Mouse (Mus musculus): ENCODE measurements around the gene Slc36a1. TPM values are rescaled to one million over a fixed set of nuclear protein-coding genes. Genes with fewer than 3 reads are reported as not detected.

Gene Slc36a1
- polyA plus RNA-seq (2015; fragmentation: Nextera tagmentation; extraction: Ambion mirVana), result 1.1 and 2.8 TPM in 2 replicates

DNA sequence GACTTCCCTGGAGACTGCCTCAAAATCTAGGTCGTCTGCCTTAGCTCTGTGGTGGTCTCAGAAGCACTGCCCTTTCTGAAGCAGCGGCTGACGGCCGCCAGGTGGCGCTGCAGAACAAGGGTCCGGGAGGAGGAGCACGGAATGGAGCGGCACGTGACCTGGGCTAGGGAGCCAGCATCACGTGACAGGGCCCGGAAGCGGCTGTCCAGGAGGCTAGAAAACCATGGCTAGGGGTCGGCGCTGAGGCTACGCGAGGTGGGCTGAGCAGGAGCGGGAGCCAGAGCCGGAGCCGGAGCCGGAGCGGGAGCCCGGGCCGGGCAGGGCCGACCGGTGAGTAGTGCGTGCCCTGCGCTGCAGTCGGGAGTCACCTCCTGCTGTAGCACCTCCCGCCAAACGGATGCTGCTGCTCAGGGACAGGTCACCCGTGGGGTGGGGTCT is at the start of gene Slc36a1:
Gene Slc36a1, plus strand, starts transcription at position 192 of the 438 bp plus-strand sequence.
- WGBS, result under 1% methylated on average over 31 of the region's 31 CpGs
- H3K27ac ChIP-seq, result no peak within 1 kb of the TSS
- H3K36me3 ChIP-seq, result no peaks in the 10 kb centered on the region
- H3K4me3 ChIP-seq, result peak within 1 kb of the TSS; percentile 92
- H3K27me3 ChIP-seq, result 0 out of 2 replicates have a peak, but pooled peaks cover 2% of the 10 kb centered on the region
- H3K4me2 ChIP-seq, result peak within 1 kb of the TSS; percentile 95
- peak within 1 kb of the TSS; percentile 84 for H3K9ac ChIP-seq
- no peaks in the 10 kb centered on the region for H3K9me3 ChIP-seq (replicated peaks)
- H3K4me1 ChIP-seq (replicated peaks), result 0 out of 2 replicates have a peak, but pooled peaks cover 4% of the 10 kb centered on the region
- ATAC-seq (replicated peaks; ENCODE audit: insufficient number of reproducible peaks, insufficient read depth, low FRiP score, low read depth), result peak; percentile 86

DNA sequence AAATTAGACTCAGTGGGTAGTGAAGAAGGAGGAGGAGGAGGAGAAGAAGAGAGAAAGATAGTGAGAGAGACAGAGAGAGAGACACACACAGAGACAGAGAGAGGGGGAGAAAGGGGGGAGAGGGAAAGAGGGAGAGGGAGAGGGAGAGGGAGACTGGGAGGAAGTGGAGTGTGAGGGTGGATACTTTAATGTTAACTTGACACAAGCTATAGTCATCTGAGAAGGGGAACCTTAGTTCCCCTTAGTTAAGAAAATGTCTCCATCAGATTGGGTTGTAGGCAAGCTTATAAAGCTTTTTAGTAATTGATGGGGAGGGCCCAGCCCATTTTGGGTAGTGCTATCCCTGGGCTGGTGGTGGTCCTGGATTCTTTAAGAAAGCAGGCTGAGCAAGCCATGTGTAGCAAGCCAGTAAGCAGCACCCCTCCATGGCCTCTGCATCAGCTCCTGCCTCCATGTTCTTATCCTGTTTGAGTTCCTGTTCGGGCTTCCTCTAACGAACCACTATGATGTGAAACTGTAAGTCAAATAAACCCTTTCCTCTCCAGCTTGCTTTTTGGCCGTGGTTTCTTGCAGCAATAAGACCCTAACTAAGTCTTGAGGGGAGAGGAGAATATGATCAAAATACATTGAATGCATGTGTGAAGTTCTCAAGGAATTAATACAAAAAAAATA is 49.6 kb upstream of the Slc36a1 start:
- Histone ChIP-seq H3K4me1 (replicated peaks) (no peaks in the 10 kb centered on the region), H3K27ac (no peak overlapping the region), H3K4me2 (no peak overlapping the region), H3K9me3 (replicated peaks) (no peaks in the 10 kb centered on the region), H3K36me3 (no peaks in the 10 kb centered on the region), H3K9ac (no peak overlapping the region), H3K27me3 (no peaks in the 10 kb centered on the region), H3K4me3 (no peak overlapping the region)
- ATAC-seq (replicated peaks; ENCODE audit: insufficient number of reproducible peaks, insufficient read depth, low FRiP score, low read depth), result no peak
- WGBS, result 43% methylated on average over 3 of the region's 3 CpGs

DNA sequence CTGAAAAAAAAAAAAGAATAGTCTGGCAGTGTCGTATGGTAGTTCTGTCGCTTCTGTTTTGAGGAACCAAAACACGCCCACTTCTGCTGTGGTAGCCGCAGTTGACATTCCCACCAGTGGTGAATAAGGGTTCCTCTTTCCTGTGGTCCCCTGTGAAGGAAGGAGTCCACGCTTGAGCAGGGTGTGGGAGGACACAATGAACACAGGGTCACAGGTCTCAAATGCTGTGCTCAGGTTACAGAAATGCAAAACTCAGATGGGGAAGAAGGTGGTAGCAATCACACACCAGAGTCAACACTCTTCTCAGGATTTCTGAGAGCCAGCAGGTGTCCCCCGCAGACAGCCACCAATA is 49.1 kb upstream of the Slc36a1 start:
- no peak overlapping the region for H3K9ac ChIP-seq
- no peaks in the 10 kb centered on the region for H3K9me3 ChIP-seq (replicated peaks)
- no peaks in the 10 kb centered on the region for H3K36me3 ChIP-seq
- no peaks in the 10 kb centered on the region for H3K4me1 ChIP-seq (replicated peaks)
- no peak overlapping the region for H3K27ac ChIP-seq
- no peak overlapping the region for H3K4me2 ChIP-seq
- no peaks in the 10 kb centered on the region for H3K27me3 ChIP-seq
- WGBS, result 74% methylated on average over 6 of the region's 6 CpGs
- H3K4me3 ChIP-seq, result no peak overlapping the region
- no peak for ATAC-seq (replicated peaks; ENCODE audit: insufficient number of reproducible peaks, insufficient read depth, low FRiP score, low read depth)

DNA sequence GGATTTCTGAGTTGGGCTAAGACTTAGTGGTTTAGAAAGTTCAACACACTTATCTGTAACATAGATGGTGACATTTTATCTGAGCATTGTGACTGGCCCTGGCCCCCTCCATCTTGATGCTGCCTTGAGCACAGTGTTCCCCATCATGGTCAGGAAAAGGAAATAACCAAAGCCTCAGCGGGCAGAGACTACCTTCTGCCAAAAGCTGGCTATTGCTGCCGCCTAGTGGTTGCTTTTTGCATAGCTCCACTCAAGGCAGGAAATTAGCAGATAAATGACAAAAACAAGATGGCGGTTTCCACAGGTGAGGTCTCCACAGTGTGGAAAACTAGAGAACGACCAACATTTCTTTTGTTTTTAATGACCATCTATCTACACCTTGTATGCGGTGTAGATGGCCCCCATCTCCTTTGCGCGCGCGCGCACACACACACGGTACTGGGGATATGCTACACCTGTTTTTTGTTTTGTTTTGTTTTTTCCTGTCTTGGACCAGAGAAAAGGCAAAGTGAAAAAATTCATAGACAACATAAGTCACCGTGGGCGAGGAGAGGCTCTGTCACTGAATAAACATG is 45.3 kb upstream of the Slc36a1 start:
- H3K4me3 ChIP-seq, result no peak overlapping the region
- no peak for ATAC-seq (replicated peaks; ENCODE audit: insufficient number of reproducible peaks, insufficient read depth, low FRiP score, low read depth)
- no peaks in the 10 kb centered on the region for H3K36me3 ChIP-seq
- no peaks in the 10 kb centered on the region for H3K9me3 ChIP-seq (replicated peaks)
- 0 out of 2 replicates have a peak, but pooled peaks cover 7% of the 10 kb centered on the region for H3K4me1 ChIP-seq (replicated peaks)
- no peak overlapping the region for H3K9ac ChIP-seq
- no peak overlapping the region for H3K27ac ChIP-seq
- H3K27me3 ChIP-seq, result no peaks in the 10 kb centered on the region
- H3K4me2 ChIP-seq, result no peak overlapping the region
- 48% methylated on average over 13 of the region's 13 CpGs for WGBS

DNA sequence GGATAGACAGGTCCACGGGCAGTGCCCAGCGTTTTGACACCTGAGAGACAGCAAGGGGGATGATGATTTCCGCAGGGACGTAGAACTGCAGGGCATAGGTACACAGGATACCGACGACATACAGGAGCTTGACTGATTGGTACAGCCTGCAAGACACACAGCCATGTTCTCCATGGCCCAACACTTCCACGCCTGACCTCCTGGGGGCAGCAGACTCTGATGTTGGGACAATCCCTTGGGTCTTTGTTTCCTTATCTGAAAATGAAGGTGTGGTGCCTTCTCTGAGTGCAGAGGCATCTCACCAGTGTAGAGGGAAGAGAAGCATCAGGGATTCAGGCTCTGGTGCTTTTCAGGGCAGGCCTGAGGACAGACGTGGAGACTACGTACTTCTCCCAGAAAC is 41.5 kb upstream of the Slc36a1 start:
- 49% methylated on average over 9 of the region's 9 CpGs for WGBS
- H3K4me2 ChIP-seq, result no peak overlapping the region
- H3K27me3 ChIP-seq, result no peaks in the 10 kb centered on the region
- no peak overlapping the region for H3K9ac ChIP-seq
- no peak overlapping the region for H3K27ac ChIP-seq
- H3K9me3 ChIP-seq (replicated peaks), result no peaks in the 10 kb centered on the region
- H3K4me1 ChIP-seq (replicated peaks), result 0 out of 2 replicates have a peak, but pooled peaks cover 7% of the 10 kb centered on the region
- no peaks in the 10 kb centered on the region for H3K36me3 ChIP-seq
- no peak overlapping the region for H3K4me3 ChIP-seq
- no peak for ATAC-seq (replicated peaks; ENCODE audit: insufficient number of reproducible peaks, insufficient read depth, low FRiP score, low read depth)

DNA sequence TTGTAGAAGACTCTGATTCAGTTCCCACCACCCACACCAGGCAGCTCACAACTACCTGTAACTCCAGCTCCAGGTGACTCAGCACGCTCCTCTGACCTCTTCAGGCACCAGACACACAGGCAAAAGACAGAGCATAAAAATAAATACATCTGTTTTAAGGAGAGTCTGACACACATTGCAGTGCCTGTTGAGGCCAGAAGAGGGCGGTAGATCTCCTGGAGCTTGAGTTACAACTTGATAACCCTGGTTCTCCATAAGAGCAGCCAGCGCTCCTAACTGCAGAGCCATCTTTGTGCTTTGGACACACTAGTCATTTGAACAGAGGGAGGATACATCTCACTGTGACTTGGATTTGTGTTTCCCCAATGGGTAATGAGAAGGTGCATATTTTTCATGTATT is 39.4 kb upstream of the Slc36a1 start:
- Histone ChIP-seq H3K4me2 (no peak overlapping the region), H3K4me1 (replicated peaks) (0 out of 2 replicates have a peak, but pooled peaks cover 7% of the 10 kb centered on the region), H3K27me3 (no peaks in the 10 kb centered on the region), H3K9me3 (replicated peaks) (no peaks in the 10 kb centered on the region), H3K9ac (no peak overlapping the region), H3K36me3 (no peaks in the 10 kb centered on the region), H3K27ac (no peak overlapping the region), H3K4me3 (no peak overlapping the region)
- ATAC-seq (replicated peaks; ENCODE audit: insufficient number of reproducible peaks, insufficient read depth, low FRiP score, low read depth), result no peak
- 40% methylated on average over 3 of the region's 3 CpGs for WGBS

DNA sequence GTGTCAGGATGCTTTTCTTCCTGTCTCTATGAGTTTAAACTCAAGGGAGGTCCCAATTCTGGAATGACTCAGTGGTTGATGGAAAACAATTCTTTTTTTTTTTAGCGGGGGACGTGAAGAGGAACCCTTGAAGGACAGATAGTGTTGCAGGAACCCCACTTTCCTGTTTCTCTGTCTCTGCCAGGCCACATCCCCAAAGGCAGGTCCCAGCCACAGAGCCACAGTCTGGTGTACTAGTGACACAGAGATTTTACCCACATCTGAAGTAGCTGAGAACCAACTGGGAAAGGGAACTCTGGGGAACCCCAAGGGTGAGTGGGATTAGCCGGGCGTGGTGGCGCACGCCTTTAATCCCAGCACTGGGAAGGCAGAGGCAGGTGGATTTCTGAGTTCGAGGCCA is 38.4 kb upstream of the Slc36a1 start:
- Histone ChIP-seq H3K4me2 (no peak overlapping the region), H3K9me3 (replicated peaks) (no peaks in the 10 kb centered on the region), H3K9ac (no peak overlapping the region), H3K36me3 (no peaks in the 10 kb centered on the region), H3K27me3 (no peaks in the 10 kb centered on the region), H3K4me1 (replicated peaks) (0 out of 2 replicates have a peak, but pooled peaks cover 7% of the 10 kb centered on the region), H3K27ac (no peak overlapping the region), H3K4me3 (no peak overlapping the region)
- 86% methylated on average over 7 of the region's 7 CpGs for WGBS
- ATAC-seq (replicated peaks; ENCODE audit: insufficient number of reproducible peaks, insufficient read depth, low FRiP score, low read depth), result no peak

DNA sequence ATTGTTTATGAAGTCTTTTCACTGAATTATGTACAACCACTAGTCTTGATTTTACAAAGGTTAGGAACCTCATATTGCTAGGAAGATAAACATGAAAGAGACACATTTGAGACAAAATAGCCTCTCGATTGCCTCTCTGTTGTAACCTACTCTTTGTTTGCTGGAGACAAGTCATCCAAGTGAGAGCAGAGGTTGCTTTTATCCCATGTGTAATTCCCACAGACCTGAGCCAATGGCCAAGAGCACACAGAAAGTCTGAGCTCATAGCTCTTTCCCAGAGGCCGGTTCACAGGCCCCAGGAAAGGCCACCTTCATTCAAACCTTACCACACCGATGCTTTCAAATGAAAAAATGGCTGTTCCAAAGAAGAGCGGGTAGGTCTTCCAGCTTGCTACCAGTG is 35.6 kb upstream of the Slc36a1 start:
- H3K4me1 ChIP-seq (replicated peaks), result no peaks in the 10 kb centered on the region
- H3K27me3 ChIP-seq, result 0 out of 2 replicates have a peak, but pooled peaks cover 4% of the 10 kb centered on the region
- H3K36me3 ChIP-seq, result no peaks in the 10 kb centered on the region
- H3K9ac ChIP-seq, result no peak overlapping the region
- no peak for ATAC-seq (replicated peaks; ENCODE audit: insufficient number of reproducible peaks, insufficient read depth, low FRiP score, low read depth)
- H3K4me3 ChIP-seq, result no peak overlapping the region
- WGBS, result 79% methylated on average over 4 of the region's 4 CpGs
- no peak overlapping the region for H3K4me2 ChIP-seq
- H3K9me3 ChIP-seq (replicated peaks), result no peaks in the 10 kb centered on the region
- H3K27ac ChIP-seq, result no peak overlapping the region

DNA sequence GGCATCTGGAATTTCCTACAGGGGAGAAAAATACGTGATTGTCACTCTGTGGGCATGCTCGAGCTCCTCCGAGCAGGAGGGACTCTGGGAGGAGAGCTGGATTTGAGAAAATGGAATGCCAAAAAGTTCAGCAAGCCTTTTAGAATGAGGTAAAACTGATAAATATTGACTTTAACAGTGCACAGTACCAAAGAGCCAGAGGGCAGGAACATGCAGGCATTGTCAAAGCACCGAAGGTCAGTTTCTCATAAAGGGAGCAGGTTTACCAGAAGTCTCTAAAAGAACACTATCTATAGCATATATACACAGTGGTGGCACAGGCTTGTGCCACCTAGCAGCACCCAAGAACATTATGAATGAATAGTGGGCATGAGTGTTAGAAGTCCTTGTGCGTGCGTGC is 35.2 kb upstream of the Slc36a1 start:
- H3K4me1 ChIP-seq (replicated peaks), result no peaks in the 10 kb centered on the region
- H3K9me3 ChIP-seq (replicated peaks), result no peaks in the 10 kb centered on the region
- no peaks in the 10 kb centered on the region for H3K36me3 ChIP-seq
- H3K27ac ChIP-seq, result no peak overlapping the region
- H3K27me3 ChIP-seq, result 0 out of 2 replicates have a peak, but pooled peaks cover 4% of the 10 kb centered on the region
- no peak for ATAC-seq (replicated peaks; ENCODE audit: insufficient number of reproducible peaks, insufficient read depth, low FRiP score, low read depth)
- H3K9ac ChIP-seq, result no peak overlapping the region
- 84% methylated on average over 6 of the region's 6 CpGs for WGBS
- no peak overlapping the region for H3K4me3 ChIP-seq
- H3K4me2 ChIP-seq, result no peak overlapping the region

DNA sequence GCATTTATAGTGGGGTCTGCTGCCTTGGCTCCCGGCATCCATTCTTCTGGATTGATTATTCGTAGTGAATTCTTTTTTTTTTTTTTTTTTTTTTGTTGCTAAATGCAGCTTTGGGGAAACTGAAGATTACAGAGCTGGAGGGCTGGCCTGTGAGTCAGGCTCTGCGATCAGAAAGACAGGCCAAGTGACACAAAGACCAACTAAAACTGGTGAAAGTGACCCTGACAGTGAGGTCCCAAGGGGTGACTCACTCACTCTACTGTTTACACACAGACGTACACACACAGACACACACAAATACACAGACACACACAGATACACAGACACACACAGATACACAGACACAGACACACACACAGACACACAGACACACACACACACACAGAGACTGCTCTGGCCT is 33.6 kb upstream of the Slc36a1 start:
- no peak for ATAC-seq (replicated peaks; ENCODE audit: insufficient number of reproducible peaks, insufficient read depth, low FRiP score, low read depth)
- Histone ChIP-seq H3K27me3 (0 out of 2 replicates have a peak, but pooled peaks cover 4% of the 10 kb centered on the region), H3K36me3 (no peaks in the 10 kb centered on the region), H3K4me1 (replicated peaks) (no peaks in the 10 kb centered on the region), H3K9me3 (replicated peaks) (no peaks in the 10 kb centered on the region), H3K9ac (no peak overlapping the region), H3K4me3 (no peak overlapping the region), H3K4me2 (no peak overlapping the region), H3K27ac (no peak overlapping the region)
- WGBS, result 65% methylated on average over 4 of the region's 4 CpGs

DNA sequence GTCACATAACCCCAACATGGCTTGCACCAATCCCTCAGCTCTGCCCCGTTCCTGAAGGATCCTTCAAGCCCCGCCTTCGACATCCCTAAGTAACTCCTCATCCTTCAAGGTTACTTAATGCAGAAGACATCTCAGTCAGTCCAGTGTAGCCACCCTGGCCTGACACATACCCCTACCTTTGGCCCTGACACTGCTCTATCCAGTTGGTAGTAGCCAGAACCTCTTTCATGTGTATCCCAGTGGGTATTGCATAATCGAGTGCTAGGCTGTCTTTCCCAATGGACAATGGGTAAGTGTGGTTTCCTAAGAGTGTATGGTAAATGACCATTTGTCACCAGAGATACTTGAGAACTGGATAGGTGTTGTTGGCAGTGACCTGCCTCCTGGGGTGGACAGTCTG is 25.3 kb upstream of the Slc36a1 start:
- Histone ChIP-seq H3K36me3 (no peaks in the 10 kb centered on the region), H3K4me1 (replicated peaks) (peaks cover 3% of the 10 kb centered on the region; the same call in 1 of the 2 replicates), H3K4me2 (no peak overlapping the region), H3K4me3 (no peak overlapping the region), H3K27me3 (no peaks in the 10 kb centered on the region), H3K9me3 (replicated peaks) (no peaks in the 10 kb centered on the region), H3K9ac (no peak overlapping the region), H3K27ac (no peak overlapping the region)
- 79% methylated on average over 4 of the region's 4 CpGs for WGBS
- ATAC-seq (replicated peaks; ENCODE audit: insufficient number of reproducible peaks, insufficient read depth, low FRiP score, low read depth), result 0 out of 2 replicates have a peak, but pooled peaks have one; percentile 27

DNA sequence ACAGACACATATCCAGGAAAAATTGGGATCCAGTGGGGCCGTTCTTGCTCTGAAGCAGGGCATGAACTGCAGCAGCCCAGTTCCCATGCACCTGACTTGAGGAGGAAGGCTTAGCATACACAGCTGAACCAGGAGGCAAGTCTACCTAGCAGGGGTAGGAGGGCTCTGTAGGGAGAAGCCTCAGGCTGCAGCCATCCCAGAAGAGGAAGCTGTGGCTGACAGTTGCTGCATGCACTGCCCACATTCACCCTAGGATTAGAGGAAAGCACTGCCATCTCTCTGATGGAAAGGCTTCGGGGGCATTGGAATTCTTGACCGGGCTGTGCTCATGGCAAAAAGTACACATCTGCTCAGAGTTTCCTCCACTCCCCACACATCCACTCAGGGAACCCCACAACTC is 24.3 kb upstream of the Slc36a1 start:
- no peak overlapping the region for H3K27ac ChIP-seq
- H3K36me3 ChIP-seq, result no peaks in the 10 kb centered on the region
- H3K9ac ChIP-seq, result no peak overlapping the region
- H3K4me1 ChIP-seq (replicated peaks), result peaks cover 5% of the 10 kb centered on the region; the same call in 1 of the 2 replicates
- H3K4me2 ChIP-seq, result no peak overlapping the region
- H3K9me3 ChIP-seq (replicated peaks), result no peaks in the 10 kb centered on the region
- ATAC-seq (replicated peaks; ENCODE audit: insufficient number of reproducible peaks, insufficient read depth, low FRiP score, low read depth), result no peak
- 83% methylated on average over 3 of the region's 3 CpGs for WGBS
- no peak overlapping the region for H3K4me3 ChIP-seq
- no peaks in the 10 kb centered on the region for H3K27me3 ChIP-seq
